Mouse (Mus musculus) lung, postnatal 14 days (tissue): ENCODE measurements around the gene Gnptg.
A peak's percentile ranks its signal among the peaks of the same experiment; 100 is the strongest.

Experiments used
- DNase-seq: peaks from one replicate; pipeline ENCODE4 v3.0.0; 2021

Gene Gnptg

DNA sequence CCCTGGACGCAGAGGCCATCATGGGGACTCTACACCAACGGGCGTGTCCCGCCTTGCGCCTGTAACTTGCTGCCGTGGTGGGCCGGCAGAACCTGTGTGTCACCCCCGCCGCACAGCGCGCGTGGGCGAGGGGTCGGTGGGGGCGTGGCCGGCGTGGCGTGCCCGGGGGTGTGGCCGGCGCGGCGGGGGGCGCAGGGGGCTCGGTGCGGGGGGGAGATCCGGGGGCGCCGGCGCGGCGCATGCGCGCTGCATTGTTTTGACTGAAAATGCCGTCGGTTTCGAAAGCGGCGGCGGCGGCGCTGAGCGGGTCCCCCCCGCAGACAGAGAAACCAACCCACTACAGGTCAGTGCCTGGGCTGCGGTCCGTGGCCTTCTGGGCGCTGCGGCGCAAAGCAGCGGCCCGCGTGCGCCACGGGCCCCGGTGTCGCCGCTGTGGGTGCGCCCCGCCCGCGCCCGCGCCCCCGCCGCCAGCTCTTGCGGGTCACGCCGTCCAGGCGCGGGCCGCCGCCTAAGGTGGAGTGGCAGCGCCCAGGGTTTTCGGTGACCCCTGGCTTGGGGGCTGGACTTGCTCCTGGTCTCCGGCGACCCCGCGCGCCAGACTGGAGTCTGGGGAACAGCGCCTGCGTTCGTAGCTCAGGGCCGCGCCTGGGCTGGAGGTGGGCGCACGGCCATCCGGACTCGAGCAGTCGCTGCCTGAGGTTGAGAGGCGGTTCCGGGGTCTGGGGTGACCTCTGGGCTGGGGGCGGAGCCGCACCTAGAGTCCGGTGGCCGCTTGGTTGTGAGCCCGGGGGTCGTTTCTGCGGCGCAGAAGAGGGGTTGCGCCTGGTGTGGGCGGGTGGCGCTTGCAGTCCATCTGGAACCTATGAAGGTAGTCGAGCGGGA lies 51.5 kb downstream of the Gnptg start, which contains the start of gene Unkl:
Gene Unkl, plus strand, starts transcription at position 248 of the 882 bp plus-strand sequence.
- peak; percentile 80 for DNase-seq

DNA sequence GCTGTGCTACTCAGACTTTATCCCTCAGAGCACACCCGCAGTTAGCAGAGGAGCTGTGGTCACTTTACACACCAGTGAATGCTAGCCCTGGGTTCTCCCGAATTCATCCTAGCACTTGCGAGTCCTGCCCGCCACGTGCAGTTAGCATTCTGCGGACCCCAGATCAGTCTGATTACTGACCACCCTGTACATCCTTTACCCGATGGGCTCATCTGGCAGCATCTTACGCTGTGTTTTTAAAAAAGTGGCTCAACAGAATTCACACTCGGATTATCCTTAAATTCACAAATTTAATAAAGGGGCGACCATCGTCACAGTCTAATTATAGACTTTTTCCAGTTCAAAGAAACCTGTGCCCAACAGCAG lies 52.2 kb downstream of the Gnptg start:
- no peak for DNase-seq

DNA sequence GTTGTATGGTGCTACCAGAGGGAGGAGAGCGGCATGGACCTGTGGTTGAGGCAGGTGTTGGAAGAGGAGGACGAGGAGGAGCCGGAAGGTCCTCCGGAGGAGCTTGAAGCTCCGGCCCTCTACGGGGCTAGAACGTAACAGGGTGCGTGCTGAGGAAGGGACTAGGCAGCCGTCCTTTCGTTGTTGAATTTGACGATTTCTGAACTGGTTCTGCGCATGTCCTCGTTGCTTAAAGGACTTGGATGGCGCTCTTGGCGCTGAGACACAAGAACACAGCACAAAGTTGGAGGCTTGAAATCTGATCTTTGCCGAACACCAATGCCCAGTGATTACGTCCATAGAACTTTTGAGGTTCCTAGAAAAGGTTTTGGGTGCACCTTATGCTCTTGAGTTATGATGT lies 55.0 kb downstream of the Gnptg start:
- DNase-seq: no peak

DNA sequence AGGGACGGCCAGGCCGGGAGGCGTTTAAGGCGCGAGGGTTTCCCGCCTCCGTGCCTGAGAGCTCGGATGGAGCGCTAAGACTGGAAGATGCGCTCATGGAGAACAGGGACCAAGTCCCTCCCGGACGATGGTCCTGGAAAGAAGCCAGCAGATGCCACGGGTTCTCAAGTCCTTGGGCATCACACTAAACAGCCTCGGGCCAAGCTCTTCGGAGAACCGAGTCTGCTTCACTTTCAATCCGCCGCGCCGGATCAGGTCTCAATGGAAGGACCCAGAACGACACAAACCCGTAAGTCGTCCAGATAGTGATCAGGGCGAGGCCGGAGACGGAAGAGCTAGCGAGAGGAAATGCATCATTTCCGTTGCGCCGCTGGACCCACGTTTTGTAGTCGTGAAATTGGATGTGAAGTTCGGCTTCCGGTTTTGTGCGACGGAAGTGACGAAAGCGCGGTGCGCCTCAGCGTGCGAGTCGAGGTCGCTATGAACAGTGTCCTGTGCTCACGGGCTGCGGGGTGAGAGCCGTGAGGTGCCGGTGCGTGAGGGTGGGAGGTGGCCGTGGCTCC lies 55.7 kb downstream of the Gnptg start, which contains the start of gene BC003965:
Gene BC003965, plus strand, starts transcription at position 426 of the 563 bp plus-strand sequence.
- DNase-seq: peak; percentile 99
